Mouse (Mus musculus): Measurements from ENCODE around the gene Acvr1b. TPM values are rescaled to one million over a fixed set of nuclear protein-coding genes. Genes with fewer than 3 reads are reported as not detected.

Acvr1b gene
- polyA plus RNA-seq, 1 experiment from 2014 or later: 10.5 TPM

DNA sequence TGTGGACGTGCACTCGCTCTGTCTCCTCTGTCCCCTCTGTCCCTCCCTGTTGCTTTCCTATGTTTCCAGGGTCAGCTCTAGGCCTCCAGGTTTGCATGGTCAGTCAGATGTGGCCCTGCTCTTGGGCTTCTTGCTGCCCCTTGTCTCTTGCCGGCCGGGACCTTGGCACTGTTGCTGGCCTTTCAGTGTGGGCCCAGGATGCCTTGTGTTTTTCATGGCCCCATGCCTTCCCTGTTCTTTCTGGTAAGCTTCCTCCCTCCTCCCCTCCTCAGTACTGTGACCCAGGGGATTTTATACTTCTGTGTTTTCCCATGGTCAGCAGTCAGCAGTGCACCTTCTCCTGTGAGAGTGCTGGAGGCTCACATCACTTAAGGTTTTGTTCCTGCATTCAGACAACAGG, 7.6 kb downstream of the Acvr1b start:
- no peaks in the 10 kb centered on the region for H3K27me3 ChIP-seq (ENCODE audit: control insufficient read depth, insufficient read depth, low read length)
- no peak for DNase-seq (ENCODE audit: low spot score)
- no peak for ATAC-seq (replicated peaks; ENCODE audit: insufficient number of reproducible peaks, low FRiP score, low TSS enrichment, low read depth)
- no peaks in the 10 kb centered on the region for H3K9me3 ChIP-seq (replicated peaks; ENCODE audit: control insufficient read depth, low read length)
- no peak overlapping the region for H3K9ac ChIP-seq (replicated peaks; ENCODE audit: low read length)
- H3K4me1 ChIP-seq (ENCODE audit: control insufficient read depth, insufficient read depth, low read length): peaks cover 4% of the 10 kb centered on the region; the same call in 1 of the 2 replicates
- H3K36me3 ChIP-seq (replicated peaks; ENCODE audit: control insufficient read depth, insufficient read depth, low read depth, low read length): no peaks in the 10 kb centered on the region
- no peak overlapping the region for H3K4me2 ChIP-seq (ENCODE audit: low read depth, low read length)
- H3K4me3 ChIP-seq (ENCODE audit: low read depth, low read length): no peak overlapping the region
- no peak overlapping the region for H3K27ac ChIP-seq (replicated peaks; ENCODE audit: low read depth, low read length)
- 19% methylated on average over 4 of the region's 4 CpGs for WGBS

DNA sequence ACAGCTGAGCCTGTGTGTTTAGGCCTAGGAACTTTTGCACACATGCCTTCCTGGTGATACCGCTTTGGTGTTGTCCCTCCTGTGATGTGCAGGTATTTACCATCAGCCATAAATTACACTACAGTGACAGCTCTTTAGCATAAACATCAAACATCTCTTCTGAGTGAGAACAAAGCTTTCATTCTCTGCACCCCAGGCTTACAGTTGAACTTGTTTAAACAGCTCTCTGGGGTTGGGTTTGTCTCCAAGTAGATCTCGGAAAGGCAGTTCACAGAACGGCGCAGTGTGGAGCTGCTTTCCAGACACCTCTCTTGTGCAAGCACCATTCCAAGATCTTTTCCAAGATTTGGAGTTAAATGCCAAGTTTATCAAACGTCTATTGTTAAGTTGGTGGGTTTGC, 8.8 kb downstream of the Acvr1b start:
- Histone ChIP-seq H3K36me3 (replicated peaks; ENCODE audit: control insufficient read depth, insufficient read depth, low read depth, low read length) (no peaks in the 10 kb centered on the region), H3K9me3 (replicated peaks; ENCODE audit: control insufficient read depth, low read length) (no peaks in the 10 kb centered on the region), H3K27me3 (ENCODE audit: control insufficient read depth, insufficient read depth, low read length) (no peaks in the 10 kb centered on the region), H3K4me3 (ENCODE audit: low read depth, low read length) (no peak overlapping the region), H3K4me1 (ENCODE audit: control insufficient read depth, insufficient read depth, low read length) (peaks cover 4% of the 10 kb centered on the region; the same call in 1 of the 2 replicates), H3K9ac (replicated peaks; ENCODE audit: low read length) (no peak overlapping the region), H3K4me2 (ENCODE audit: low read depth, low read length) (no peak overlapping the region), H3K27ac (replicated peaks; ENCODE audit: low read depth, low read length) (no peak overlapping the region)
- WGBS: 67% methylated on average over 5 of the region's 5 CpGs
- DNase-seq (ENCODE audit: low spot score) (no peak), ATAC-seq (replicated peaks; ENCODE audit: insufficient number of reproducible peaks, low FRiP score, low TSS enrichment, low read depth) (no peak)

DNA sequence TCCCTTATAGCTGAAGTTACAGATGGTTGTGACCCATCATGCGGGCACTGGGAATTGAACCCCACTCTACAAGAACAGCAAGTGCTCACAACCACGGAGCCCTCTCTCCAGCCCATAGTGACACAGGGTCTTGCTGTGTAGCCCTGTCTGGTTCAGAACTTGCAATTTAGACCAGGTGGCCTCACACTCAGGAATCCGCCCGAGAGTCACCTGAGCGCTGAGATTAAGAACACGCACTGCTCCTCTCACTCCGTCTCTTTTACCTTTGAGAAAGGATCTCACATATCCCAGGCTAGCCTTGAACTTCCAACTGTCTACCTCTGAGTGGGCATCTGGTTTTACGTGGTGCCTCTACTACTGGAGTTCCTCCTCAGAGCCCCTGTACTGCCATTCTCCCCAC, 10.4 kb downstream of the Acvr1b start:
- Histone ChIP-seq H3K4me2 (ENCODE audit: low read depth, low read length) (no peak overlapping the region), H3K4me3 (ENCODE audit: low read depth, low read length) (no peak overlapping the region), H3K36me3 (replicated peaks; ENCODE audit: control insufficient read depth, insufficient read depth, low read depth, low read length) (no peaks in the 10 kb centered on the region), H3K27ac (replicated peaks; ENCODE audit: low read depth, low read length) (no peak overlapping the region), H3K9ac (replicated peaks; ENCODE audit: low read length) (no peak overlapping the region), H3K9me3 (replicated peaks; ENCODE audit: control insufficient read depth, low read length) (no peaks in the 10 kb centered on the region), H3K27me3 (ENCODE audit: control insufficient read depth, insufficient read depth, low read length) (no peaks in the 10 kb centered on the region), H3K4me1 (ENCODE audit: control insufficient read depth, insufficient read depth, low read length) (peaks cover 4% of the 10 kb centered on the region; the same call in 1 of the 2 replicates)
- ATAC-seq (replicated peaks; ENCODE audit: insufficient number of reproducible peaks, low FRiP score, low TSS enrichment, low read depth) (no peak), DNase-seq (ENCODE audit: low spot score) (no peak)
- 95% methylated on average over 8 of the region's 8 CpGs for WGBS

DNA sequence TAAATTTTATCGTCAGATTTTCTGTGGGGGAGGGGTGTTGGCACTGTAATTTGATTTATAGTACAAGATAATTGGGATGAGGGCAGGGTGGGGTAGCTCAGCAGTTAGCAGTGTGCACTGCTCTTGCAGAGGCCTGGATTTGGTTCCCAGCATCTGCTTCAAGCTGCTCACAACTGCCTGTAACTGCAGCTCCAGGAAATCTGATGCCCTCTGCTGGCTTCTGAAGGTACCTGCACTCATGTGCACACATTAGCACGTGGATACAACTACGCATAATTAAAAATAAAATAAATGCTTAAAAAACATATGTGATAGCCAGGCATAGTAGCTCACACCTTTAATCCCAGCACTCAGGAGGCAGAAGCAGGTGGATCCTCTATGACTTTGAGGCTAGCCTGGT, 11.7 kb downstream of the Acvr1b start:
- Histone ChIP-seq H3K27me3 (ENCODE audit: control insufficient read depth, insufficient read depth, low read length) (no peaks in the 10 kb centered on the region), H3K27ac (replicated peaks; ENCODE audit: low read depth, low read length) (no peak overlapping the region), H3K9me3 (replicated peaks; ENCODE audit: control insufficient read depth, low read length) (no peaks in the 10 kb centered on the region), H3K4me3 (ENCODE audit: low read depth, low read length) (no peak overlapping the region), H3K9ac (replicated peaks; ENCODE audit: low read length) (no peak overlapping the region), H3K4me1 (ENCODE audit: control insufficient read depth, insufficient read depth, low read length) (peaks cover 4% of the 10 kb centered on the region; the same call in 1 of the 2 replicates), H3K36me3 (replicated peaks; ENCODE audit: control insufficient read depth, insufficient read depth, low read depth, low read length) (no peaks in the 10 kb centered on the region), H3K4me2 (ENCODE audit: low read depth, low read length) (no peak overlapping the region)
- WGBS: 88% methylated on average over 3 of the region's 3 CpGs
- DNase-seq (ENCODE audit: low spot score) (no peak), ATAC-seq (replicated peaks; ENCODE audit: insufficient number of reproducible peaks, low FRiP score, low TSS enrichment, low read depth) (no peak)

DNA sequence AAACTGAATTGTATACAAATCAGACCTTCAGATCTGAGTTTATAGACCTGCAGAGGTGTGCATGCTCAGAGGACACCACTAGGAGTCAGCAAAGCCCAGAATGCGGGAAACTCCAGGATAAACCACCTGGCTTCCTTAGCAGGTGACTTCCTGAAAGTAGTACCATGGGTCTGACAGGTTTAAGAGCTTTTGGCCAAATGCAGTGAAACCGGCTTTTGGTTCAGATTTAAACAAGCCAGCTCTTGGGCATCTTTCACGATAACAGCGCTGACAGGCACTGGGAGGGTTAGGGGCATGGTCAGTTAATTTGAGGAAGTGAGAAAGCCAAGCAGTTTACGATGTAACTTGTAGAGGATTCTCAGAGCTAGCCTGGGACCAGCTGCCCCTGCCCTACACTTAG, 14.0 kb downstream of the Acvr1b start:
- no peak overlapping the region for H3K4me3 ChIP-seq (ENCODE audit: low read depth, low read length)
- H3K4me2 ChIP-seq (ENCODE audit: low read depth, low read length): no peak overlapping the region
- DNase-seq (ENCODE audit: low spot score): no peak
- H3K9me3 ChIP-seq (replicated peaks; ENCODE audit: control insufficient read depth, low read length): no peaks in the 10 kb centered on the region
- no peaks in the 10 kb centered on the region for H3K27me3 ChIP-seq (ENCODE audit: control insufficient read depth, insufficient read depth, low read length)
- H3K4me1 ChIP-seq (ENCODE audit: control insufficient read depth, insufficient read depth, low read length): no peaks in the 10 kb centered on the region
- H3K9ac ChIP-seq (replicated peaks; ENCODE audit: low read length): no peak overlapping the region
- 85% methylated on average over 5 of the region's 5 CpGs for WGBS
- ATAC-seq (replicated peaks; ENCODE audit: insufficient number of reproducible peaks, low FRiP score, low TSS enrichment, low read depth): no peak
- no peak overlapping the region for H3K27ac ChIP-seq (replicated peaks; ENCODE audit: low read depth, low read length)
- no peaks in the 10 kb centered on the region for H3K36me3 ChIP-seq (replicated peaks; ENCODE audit: control insufficient read depth, insufficient read depth, low read depth, low read length)

DNA sequence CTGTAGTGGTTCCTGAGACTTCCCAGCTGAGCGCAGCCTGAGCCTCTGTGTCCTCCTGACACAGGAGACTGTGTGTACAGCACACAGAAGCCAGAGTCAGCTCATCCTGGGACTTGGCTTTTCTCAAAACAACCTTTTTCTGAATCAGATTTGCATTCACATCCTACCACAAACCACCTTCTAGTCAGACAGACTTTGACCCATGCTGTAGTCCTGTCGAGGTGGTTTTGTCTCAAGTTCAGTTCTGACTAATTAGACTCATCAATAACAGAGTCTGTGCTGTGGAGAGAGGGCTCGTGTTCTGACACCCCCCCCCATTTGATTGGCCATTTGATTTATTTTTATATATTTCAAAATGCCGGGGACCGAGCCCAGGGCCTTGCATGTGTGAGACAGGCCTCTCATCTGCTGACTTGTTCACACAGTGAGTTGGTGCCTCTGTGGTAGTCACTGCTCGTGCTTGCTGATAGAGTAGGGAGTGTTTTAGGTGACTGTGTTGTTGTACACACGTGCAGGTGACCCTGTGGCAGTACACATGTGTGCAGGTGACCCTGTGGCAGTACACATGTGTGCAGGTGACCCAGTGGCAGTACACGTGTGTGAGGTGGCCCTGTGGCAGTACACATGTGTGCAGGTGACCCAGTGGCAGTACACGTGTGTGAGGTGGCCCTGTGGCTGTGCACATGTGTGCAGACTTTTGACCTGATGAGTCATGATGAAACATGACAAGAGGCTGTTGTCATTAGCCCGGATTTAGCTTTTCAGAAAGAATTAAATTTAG, 16.3 kb downstream of the Acvr1b start:
- WGBS: 80% methylated on average over 10 of the region's 10 CpGs
- Histone ChIP-seq H3K9ac (replicated peaks; ENCODE audit: low read length) (no peak overlapping the region), H3K4me2 (ENCODE audit: low read depth, low read length) (no peak overlapping the region), H3K9me3 (replicated peaks; ENCODE audit: control insufficient read depth, low read length) (no peaks in the 10 kb centered on the region), H3K36me3 (replicated peaks; ENCODE audit: control insufficient read depth, insufficient read depth, low read depth, low read length) (no peaks in the 10 kb centered on the region; the same call in 1 of the 2 replicates), H3K27ac (replicated peaks; ENCODE audit: low read depth, low read length) (no peak overlapping the region), H3K27me3 (ENCODE audit: control insufficient read depth, insufficient read depth, low read length) (no peaks in the 10 kb centered on the region), H3K4me3 (ENCODE audit: low read depth, low read length) (no peak overlapping the region), H3K4me1 (ENCODE audit: control insufficient read depth, insufficient read depth, low read length) (no peaks in the 10 kb centered on the region)
- ATAC-seq (replicated peaks; ENCODE audit: insufficient number of reproducible peaks, low FRiP score, low TSS enrichment, low read depth) (no peak), DNase-seq (ENCODE audit: low spot score) (no peak)

DNA sequence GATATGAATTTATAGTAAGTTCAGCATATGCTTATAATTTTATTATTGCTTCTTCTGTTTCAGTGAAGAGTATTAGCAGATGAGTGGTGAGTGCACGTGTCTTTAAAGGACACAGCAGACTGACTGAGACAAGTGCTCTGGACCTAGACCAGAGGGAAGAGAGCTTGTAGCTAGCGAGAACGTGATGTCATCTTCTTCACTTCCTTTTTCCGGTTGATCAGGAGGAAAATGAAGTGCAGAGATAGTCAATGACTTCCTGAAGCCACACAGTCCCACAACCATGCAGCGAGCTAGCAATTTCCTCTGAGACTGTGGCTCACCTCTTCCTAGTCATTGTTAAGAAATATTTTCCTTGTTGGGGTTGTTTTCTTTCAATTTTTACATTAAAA, 16.9 kb downstream of the Acvr1b start:
- H3K36me3 ChIP-seq (replicated peaks; ENCODE audit: control insufficient read depth, insufficient read depth, low read depth, low read length): peaks cover 4% of the 10 kb centered on the region; the same call in 1 of the 2 replicates

DNA sequence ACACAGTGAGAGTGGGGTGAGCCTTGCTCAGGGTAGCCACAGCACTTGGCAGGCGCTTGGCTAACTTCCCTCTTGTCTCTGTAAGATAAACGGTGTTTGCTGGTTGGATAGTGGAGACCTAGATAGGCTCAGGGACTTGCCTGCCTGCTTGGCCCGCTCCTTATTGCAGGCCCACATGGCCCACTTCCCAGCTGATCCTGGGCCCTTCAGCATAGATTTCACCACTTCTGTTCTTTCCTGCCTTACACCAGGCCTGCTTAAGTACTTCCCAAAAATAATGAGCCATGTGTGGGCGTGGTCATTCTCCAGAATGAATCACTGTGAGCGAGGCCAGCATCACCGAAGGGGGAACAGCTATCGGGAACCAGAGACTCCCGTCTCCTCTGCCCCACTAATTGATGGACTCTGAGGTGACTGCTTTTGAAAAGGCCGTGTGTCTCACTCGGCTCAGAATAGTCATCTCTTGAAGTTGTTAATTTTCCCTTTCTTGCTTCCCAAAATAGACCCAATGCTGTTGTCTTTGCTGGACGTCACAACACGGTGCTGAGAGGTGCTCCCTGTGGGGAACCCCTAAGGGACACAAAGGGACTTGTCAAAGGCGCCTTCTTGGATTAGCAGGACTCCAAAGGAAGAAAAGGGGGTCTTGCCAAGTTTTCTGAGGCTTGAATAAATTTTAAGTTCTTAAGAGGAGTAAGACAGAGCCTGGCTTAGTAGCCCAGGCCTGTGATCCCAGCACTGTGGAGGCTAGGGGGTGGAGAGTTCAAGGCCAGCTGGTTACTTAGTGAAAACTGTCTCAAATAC, 17.8 kb downstream of the Acvr1b start:
- DNase-seq (ENCODE audit: low spot score) (peak; percentile 49), ATAC-seq (replicated peaks; ENCODE audit: insufficient number of reproducible peaks, low FRiP score, low TSS enrichment, low read depth) (peak; percentile 24; the same call in 1 of the 2 replicates)
- Histone ChIP-seq H3K27ac (replicated peaks; ENCODE audit: low read depth, low read length) (no peak overlapping the region), H3K9ac (replicated peaks; ENCODE audit: low read length) (no peak overlapping the region), H3K4me2 (ENCODE audit: low read depth, low read length) (no peak overlapping the region), H3K4me3 (ENCODE audit: low read depth, low read length) (no peak overlapping the region), H3K36me3 (replicated peaks; ENCODE audit: control insufficient read depth, insufficient read depth, low read depth, low read length) (peaks cover 10% of the 10 kb centered on the region), H3K27me3 (ENCODE audit: control insufficient read depth, insufficient read depth, low read length) (no peaks in the 10 kb centered on the region), H3K4me1 (ENCODE audit: control insufficient read depth, insufficient read depth, low read length) (no peaks in the 10 kb centered on the region), H3K9me3 (replicated peaks; ENCODE audit: control insufficient read depth, low read length) (no peaks in the 10 kb centered on the region)
- WGBS: 39% methylated on average over 13 of the region's 13 CpGs

More for the DNA sequence above, 16.9 kb downstream of the Acvr1b start:
- DNase-seq (ENCODE audit: low spot score) (no peak), ATAC-seq (replicated peaks; ENCODE audit: insufficient number of reproducible peaks, low FRiP score, low TSS enrichment, low read depth) (no peak)
- H3K4me1 ChIP-seq (ENCODE audit: control insufficient read depth, insufficient read depth, low read length): no peaks in the 10 kb centered on the region
- no peaks in the 10 kb centered on the region for H3K9me3 ChIP-seq (replicated peaks; ENCODE audit: control insufficient read depth, low read length)
- H3K9ac ChIP-seq (replicated peaks; ENCODE audit: low read length): no peak overlapping the region
- no peak overlapping the region for H3K4me2 ChIP-seq (ENCODE audit: low read depth, low read length)
- H3K4me3 ChIP-seq (ENCODE audit: low read depth, low read length): no peak overlapping the region
- no peaks in the 10 kb centered on the region for H3K27me3 ChIP-seq (ENCODE audit: control insufficient read depth, insufficient read depth, low read length)
- WGBS: 72% methylated on average over 5 of the region's 5 CpGs
- H3K27ac ChIP-seq (replicated peaks; ENCODE audit: low read depth, low read length): no peak overlapping the region
